Mouse (Mus musculus) olfactory bulb, adult 2 months (tissue): ENCODE measurements at regions not wholly inside any gene's neighbourhood (a gene's known extent, or its start where the extent isn't known, plus 50 kb on each side); places are given as distances from the start of the nearest gene placed in this dataset.

Source experiments
- H3K27ac ChIP-seq: fragments of 200-500 bp; 2 replicates; pipeline ENCODE4 v1.5.1; 2012; ENCODE audit warnings: low read depth, low read length; ENCODE audit not compliant: insufficient read depth
- H3K4me1 ChIP-seq: fragments of 200-500 bp; 2 replicates; pipeline ENCODE4 v1.6.1; 2012; ENCODE audit warnings: low read length; ENCODE audit not compliant: control insufficient read depth, insufficient read depth
- H3K4me3 ChIP-seq: fragments of 200-500 bp; 2 replicates; pipeline ENCODE4 v1.5.1; 2012; ENCODE audit warnings: mild to moderate bottlenecking, low read depth, low read length, moderate library complexity; ENCODE audit not compliant: insufficient read depth
- CTCF ChIP-seq: fragments of 200-500 bp; IDR thresholded peaks from 2 replicates; pipeline ENCODE4 v1.5.1; 2012; ENCODE audit warnings: low read depth, mild to moderate bottlenecking, low read length, moderate library complexity; ENCODE audit not compliant: insufficient read depth
- POLR2A ChIP-seq: fragments of 200-500 bp; IDR thresholded peaks from 2 replicates; pipeline ENCODE4 v1.6.1; 2012; ENCODE audit warnings: mild to moderate bottlenecking, low read depth, low read length, moderate library complexity; ENCODE audit not compliant: insufficient read depth
- WGBS: fragments of 180-500 bp; shearing (Covaris S2); methylation state at CpG from one replicate; pipeline ENCODE4 v1.1.7; 2018; 5-methylcytosine and 5-hydroxymethylcytosine counted together

DNA sequence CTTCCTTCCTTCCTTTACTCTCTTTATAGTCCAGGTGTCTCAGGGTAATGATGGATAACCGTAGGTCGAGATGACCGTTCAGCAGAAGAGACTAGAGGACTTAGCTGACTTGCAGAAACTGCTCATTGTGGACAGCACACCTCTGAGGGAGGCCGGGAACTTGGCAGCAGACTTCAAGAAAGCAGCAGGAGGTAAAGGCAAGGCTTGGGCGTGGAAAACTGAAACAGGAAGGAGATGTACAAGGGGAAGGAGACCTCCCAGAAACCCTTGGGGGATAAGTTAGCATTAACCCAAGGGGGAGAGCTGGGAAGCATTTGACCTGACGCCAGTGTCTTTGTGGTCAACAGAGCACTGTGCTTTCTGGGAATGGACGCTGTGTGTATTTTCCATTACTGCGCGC lies 58.8 kb upstream of the Vangl1 start:
- no peak overlapping the region for H3K4me3 ChIP-seq
- H3K27ac ChIP-seq, result no peak overlapping the region
- 81% methylated on average over 9 of the region's 9 CpGs for WGBS

DNA sequence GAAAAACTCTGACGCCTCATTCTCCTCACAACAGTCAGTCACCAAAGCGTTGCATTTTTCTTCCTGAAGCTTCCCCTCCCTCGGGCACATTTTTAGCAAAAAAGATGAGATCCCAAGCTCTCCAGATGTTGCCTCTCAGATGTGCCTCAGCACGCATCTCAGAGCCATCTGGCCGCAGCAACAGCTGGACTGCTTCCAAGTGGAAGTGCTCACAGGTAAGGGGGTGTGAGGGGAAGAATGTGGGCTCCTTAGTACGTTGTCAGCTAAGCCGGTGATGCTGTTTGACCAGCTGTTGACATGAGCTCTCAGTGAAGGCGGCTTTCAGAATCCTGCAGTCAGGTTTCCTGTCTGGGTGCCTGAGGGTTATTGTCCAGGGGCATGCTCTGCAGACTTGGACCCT lies 58.2 kb upstream of the Vangl1 start:
- no peak for TF ChIP-seq POLR2A
- no peak for TF ChIP-seq CTCF
- WGBS, result 62% methylated on average over 8 of the region's 8 CpGs
- Histone ChIP-seq H3K27ac (no peak overlapping the region), H3K4me3 (no peak overlapping the region), H3K4me1 (no peaks in the 10 kb centered on the region)

More for the DNA sequence above, 58.8 kb upstream of the Vangl1 start:
- TF ChIP-seq CTCF, result no peak
- no peak for TF ChIP-seq POLR2A
- no peaks in the 10 kb centered on the region for H3K4me1 ChIP-seq

DNA sequence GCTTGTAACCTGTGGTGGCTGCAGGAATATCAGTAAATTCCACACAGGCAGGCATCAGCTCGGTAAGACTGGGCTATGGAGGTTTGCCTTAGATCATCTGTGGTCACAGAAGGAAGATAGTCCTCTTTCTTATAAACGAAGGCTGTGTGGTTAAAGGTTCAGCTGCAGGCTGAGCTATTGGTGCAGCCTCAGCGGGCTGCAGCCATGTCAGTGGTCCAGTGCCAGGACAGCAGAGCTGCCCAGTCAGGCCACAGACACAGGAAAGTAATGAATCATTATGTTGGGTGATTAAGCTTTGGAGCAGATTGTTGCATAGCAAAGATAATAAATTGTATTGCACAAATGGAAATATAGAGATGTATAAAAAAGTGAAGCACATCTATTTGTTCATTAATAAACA lies 57.0 kb upstream of the Vangl1 start:
- WGBS, result 82% methylated on average over 3 of the region's 3 CpGs
- Histone ChIP-seq H3K4me1 (no peaks in the 10 kb centered on the region), H3K4me3 (no peak overlapping the region), H3K27ac (no peak overlapping the region)
- TF ChIP-seq POLR2A (no peak), CTCF (no peak)
